Mouse (Mus musculus) duodenum, adult 2 months (tissue): ENCODE data around the gene Cbr2. TPM values are rescaled to one million over a fixed set of nuclear protein-coding genes. Genes with fewer than 3 reads are reported as not detected.

Source experiments
- polyA plus RNA-seq: library from polyadenylated mRNA; depleted of rRNA; stranded (reverse); fragments of >200 nt; gene quantifications from 2 replicates; pipeline ENCODE4 v1.2.3, GENCODE M21; 2012; ENCODE audit warnings: low replicate concordance; rRNA removed

Cbr2 gene
- polyA plus RNA-seq: 4.2 and 5.5 TPM in 2 replicates

GRCm38 (mm10) chr11:120731858-120732680 is at the start of gene Cbr2:
Gene Cbr2 (minus strand): TSS chr11:120732114.

GRCm38 (mm10) chr11:120762672-120763041 is 30.7 kb upstream of the Cbr2 start, which contains the start of gene Hmga1b:
Gene Hmga1b (plus strand): TSS chr11:120762794.

GRCm38 (mm10) chr11:120727169-120727527 is 4.8 kb downstream of the Cbr2 start, which contains the start of gene Dcxr:
Gene Dcxr (minus strand): TSS chr11:120727281.

GRCm38 (mm10) chr11:120721124-120722066 is 10.5 kb downstream of the Cbr2 start, which contains the start of gene Rac3:
Gene Rac3 (plus strand): TSS chr11:120721470.

GRCm38 (mm10) chr11:120713580-120714518 is 18.1 kb downstream of the Cbr2 start, which contains the start of the genes Cenpx and Lrrc45:
Gene Cenpx (minus strand): TSS chr11:120713738.
Gene Lrrc45 (plus strand): TSS chr11:120713925.

Other genes starting within 250 kb of the Cbr2 start
- gene Mrpl12, start 247.5 kb downstream of the Cbr2 start, polyA plus RNA-seq: 161 and 284 TPM in 2 replicates
- 495 and 586 TPM in 2 replicates for gene Slc25a10, start 240.3 kb downstream of the Cbr2 start, polyA plus RNA-seq
- gene Gcgr, start 201.4 kb downstream of the Cbr2 start, polyA plus RNA-seq: 1.7 and 2.5 TPM in 2 replicates
- gene Mcrip1, start 182.4 kb downstream of the Cbr2 start, polyA plus RNA-seq: 28.4 and 38.6 TPM in 2 replicates
- gene Ppp1r27, start 181.0 kb downstream of the Cbr2 start, polyA plus RNA-seq: not detected in 2 replicates
- 428 and 758 TPM in 2 replicates for gene P4hb, start 158.9 kb downstream of the Cbr2 start, polyA plus RNA-seq
- gene Arhgdia, start 150.5 kb downstream of the Cbr2 start, polyA plus RNA-seq: 773 and 1,267 TPM in 2 replicates
- 10.3 and 18.4 TPM in 2 replicates for gene Alyref, start 133.7 kb downstream of the Cbr2 start, polyA plus RNA-seq
- gene Anapc11, start 133.7 kb downstream of the Cbr2 start, polyA plus RNA-seq: 97.9 and 105 TPM in 2 replicates
- 2.4 and 8.9 TPM in 2 replicates for gene Npb, start 123.6 kb downstream of the Cbr2 start, polyA plus RNA-seq
- gene Pcyt2, start 114.2 kb downstream of the Cbr2 start, polyA plus RNA-seq: 661 and 912 TPM in 2 replicates
- gene Sirt7, start 106.9 kb downstream of the Cbr2 start, polyA plus RNA-seq: 89.3 and 105 TPM in 2 replicates
- 29.6 and 39.6 TPM in 2 replicates for gene Mafg, start 98.5 kb downstream of the Cbr2 start, polyA plus RNA-seq
- 7.4 and 36.8 TPM in 2 replicates for gene Pycr1, start 88.3 kb downstream of the Cbr2 start, polyA plus RNA-seq
- gene Myadml2, start 84.0 kb downstream of the Cbr2 start, polyA plus RNA-seq: 0.45 and 0.62 TPM in 2 replicates
- gene Notum, start 70.9 kb downstream of the Cbr2 start, polyA plus RNA-seq: 0.69 and 4.7 TPM in 2 replicates
- 164 and 233 TPM in 2 replicates for gene Aspscr1, start 59.1 kb downstream of the Cbr2 start, polyA plus RNA-seq
- 68.1 and 86.7 TPM in 2 replicates for gene Cenpx, start 18.4 kb downstream of the Cbr2 start, polyA plus RNA-seq
- 19.5 and 23.4 TPM in 2 replicates for gene Lrrc45, start 18.2 kb downstream of the Cbr2 start, polyA plus RNA-seq
- gene Rac3, start 10.6 kb downstream of the Cbr2 start, polyA plus RNA-seq: 7.2 and 8.1 TPM in 2 replicates
- gene Dcxr, start 4.8 kb downstream of the Cbr2 start, polyA plus RNA-seq: 116 and 156 TPM in 2 replicates
- gene Hmga1b, start 30.7 kb upstream of the Cbr2 start, polyA plus RNA-seq: 1.4 and 3.2 TPM in 2 replicates
- 94.9 and 139 TPM in 2 replicates for gene Rfng, start 52.1 kb upstream of the Cbr2 start, polyA plus RNA-seq
- 82.5 and 85.8 TPM in 2 replicates for gene Gps1, start 52.2 kb upstream of the Cbr2 start, polyA plus RNA-seq
- 28.7 and 29.8 TPM in 2 replicates for gene Dus1l, start 64.3 kb upstream of the Cbr2 start, polyA plus RNA-seq
- 195 and 525 TPM in 2 replicates for gene Fasn, start 92.4 kb upstream of the Cbr2 start, polyA plus RNA-seq
- 0.43 and 0.86 TPM in 2 replicates for gene Ccdc57, start 200.8 kb upstream of the Cbr2 start, polyA plus RNA-seq
- gene Slc16a3, start 216.4 kb upstream of the Cbr2 start, polyA plus RNA-seq: 35.6 and 82.7 TPM in 2 replicates